Mouse (Mus musculus) kidney, adult 18-20 months (tissue): ENCODE measurements at regions not wholly inside any gene's neighbourhood (a gene's known extent, or its start where the extent isn't known, plus 50 kb on each side); places are given as distances from the start of the nearest gene placed in this dataset.

ENCODE experiments used
- DNase-seq: peaks from one replicate; pipeline ENCODE4 v3.0.0; 2021

DNA sequence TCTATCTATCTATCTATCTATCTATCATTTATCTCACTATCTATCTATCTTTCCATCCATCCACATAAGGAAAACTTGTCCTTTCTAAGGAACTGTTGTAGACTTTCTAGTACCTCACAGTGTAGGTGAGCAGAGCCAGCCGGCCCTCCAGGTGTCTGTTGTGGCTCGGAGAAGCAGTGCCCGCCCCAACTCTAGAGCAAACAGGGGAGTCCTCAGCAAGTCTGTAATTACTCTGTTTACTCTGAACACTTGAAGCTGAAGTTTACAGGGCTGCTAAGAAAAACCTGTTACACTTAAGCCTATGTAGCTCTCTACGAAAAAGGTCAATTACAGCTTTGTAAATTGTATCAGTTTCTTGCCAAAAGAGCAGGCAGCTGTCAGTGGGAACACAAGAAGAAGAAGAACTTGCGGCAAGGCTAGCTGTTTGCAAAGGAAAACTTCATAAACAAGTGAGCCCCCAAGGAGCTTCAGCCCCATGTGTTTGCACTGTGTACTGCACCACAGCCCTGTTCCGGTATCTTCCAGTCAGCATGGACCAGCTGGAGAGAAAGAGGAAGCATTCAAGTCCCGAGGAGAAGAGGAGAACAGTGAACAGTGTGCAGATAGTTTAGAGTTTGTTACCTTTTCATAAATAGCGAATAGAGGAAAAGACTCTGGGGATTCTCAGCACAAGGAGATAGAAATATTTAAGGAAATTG lies 122.2 kb upstream of the Marcks start:
- no peak for DNase-seq

DNA sequence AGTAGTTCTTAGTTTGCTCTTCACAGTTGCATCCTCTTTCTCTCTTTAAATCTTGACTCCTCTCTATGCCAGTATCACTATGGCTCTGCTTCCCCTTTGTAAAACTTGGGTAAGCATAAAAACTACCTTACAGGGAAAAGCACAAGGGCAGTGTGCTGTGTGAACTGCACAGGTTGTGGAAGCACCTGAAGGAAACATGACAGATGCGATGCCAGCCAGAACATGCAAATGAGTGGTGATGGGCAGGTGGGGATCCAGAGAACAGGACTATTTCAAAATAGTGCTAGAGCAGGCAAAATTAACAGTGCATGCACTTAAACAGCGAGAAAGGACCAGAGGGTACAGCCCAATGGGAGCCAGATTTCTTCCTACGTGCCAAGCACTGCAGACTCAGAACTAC lies 120.5 kb upstream of the Marcks start:
- DNase-seq, result no peak

GRCm38 (mm10) chr10:37257544-37257943 lies 118.8 kb upstream of the Marcks start:
- DNase-seq, result no peak

DNA sequence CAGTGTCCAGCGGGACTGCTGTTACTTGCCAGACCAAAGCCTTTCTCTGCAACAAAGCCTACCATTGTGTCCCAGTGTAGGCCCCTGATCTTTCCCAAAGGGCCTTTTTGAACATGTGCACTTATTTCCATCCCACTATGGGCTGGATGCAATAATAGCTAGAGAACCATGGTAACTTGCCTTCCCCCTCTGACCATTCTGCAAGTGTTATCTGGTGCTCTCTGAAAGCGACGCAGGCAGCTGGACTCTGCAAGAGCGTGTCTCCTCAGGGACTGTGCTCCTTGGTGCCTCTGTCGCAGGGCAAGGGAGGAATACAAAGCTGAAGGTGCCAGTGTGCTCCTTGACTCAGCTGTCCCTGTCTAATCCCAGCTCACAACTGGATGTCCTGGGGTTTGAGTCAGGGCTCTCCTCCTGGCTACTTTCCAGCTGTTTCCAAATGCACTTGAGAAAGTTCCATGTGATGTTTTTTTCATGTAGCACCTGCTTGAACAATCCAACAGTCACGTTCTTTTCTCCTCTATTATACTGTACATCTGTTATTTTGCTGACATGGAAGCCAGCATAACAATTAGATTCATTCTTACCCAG lies 112.3 kb upstream of the Marcks start:
- no peak for DNase-seq

GRCm38 (mm10) chr10:37250157-37250556 lies 111.4 kb upstream of the Marcks start:
- no peak for DNase-seq

DNA sequence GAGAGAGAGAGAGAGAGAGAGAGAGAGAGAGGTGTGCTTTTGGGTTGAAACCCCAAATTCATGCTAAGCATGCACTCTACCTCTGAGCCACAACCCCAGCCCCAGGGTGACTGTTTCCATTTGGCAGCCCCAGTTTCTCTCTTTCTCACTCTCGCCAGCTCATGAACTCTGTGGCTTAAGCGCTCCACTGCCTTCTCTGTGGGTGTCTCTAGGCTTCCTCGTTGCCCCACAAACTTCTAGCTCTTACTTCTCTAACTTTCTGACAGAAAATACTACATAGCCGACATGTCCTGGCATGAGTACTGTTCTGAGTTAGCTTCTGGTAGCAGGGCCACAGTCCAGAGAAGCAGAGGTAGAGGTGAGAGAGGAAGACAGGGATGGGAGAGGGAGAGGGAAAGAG lies 110.8 kb upstream of the Marcks start:
- DNase-seq, result no peak

- no peak for DNase-seq
These were observed 108.4 kb upstream of the Marcks start for GRCm38 (mm10) chr10:37247121-37247520.

DNA sequence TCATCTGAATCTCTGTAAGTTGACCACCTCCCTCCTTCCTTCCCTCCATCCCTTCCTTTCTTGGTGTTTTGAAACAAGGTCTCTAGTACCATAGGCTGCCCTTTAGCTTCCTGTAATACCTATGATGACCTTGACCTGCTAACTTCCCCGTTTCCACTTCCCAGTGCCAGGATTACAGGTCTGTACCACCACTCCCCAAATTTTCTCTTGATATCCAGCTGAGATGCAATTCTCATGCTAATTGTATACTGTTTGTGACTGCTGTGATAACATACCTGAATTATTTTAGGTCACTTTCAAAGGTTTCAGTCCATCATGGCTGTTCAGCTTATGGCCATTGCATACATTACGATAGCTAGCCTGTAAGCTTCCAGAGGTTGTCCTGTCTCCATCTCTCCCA lies 104.4 kb upstream of the Marcks start:
- DNase-seq, result no peak

GRCm38 (mm10) chr10:37241821-37242263 lies 103.1 kb upstream of the Marcks start:
- no peak for DNase-seq

DNA sequence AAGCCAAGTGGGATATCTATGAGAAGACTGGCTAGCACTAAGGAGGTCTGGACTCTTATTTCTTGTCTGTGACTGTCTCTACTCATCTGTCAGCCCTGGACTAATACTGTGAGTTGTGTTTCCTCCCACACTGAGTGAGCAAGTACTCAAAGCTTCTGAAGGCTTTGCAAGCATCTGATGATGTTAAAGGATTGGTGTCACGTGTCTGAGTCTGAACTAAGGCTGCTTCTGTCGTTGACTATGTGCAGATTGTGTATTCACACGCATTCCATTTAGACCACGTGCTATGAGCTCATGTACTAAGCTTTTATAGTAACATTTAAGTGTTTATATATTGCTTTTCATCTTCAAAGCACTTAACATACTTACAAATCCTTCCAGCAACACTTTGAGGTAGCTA lies 101.9 kb upstream of the Marcks start:
- no peak for DNase-seq

DNA sequence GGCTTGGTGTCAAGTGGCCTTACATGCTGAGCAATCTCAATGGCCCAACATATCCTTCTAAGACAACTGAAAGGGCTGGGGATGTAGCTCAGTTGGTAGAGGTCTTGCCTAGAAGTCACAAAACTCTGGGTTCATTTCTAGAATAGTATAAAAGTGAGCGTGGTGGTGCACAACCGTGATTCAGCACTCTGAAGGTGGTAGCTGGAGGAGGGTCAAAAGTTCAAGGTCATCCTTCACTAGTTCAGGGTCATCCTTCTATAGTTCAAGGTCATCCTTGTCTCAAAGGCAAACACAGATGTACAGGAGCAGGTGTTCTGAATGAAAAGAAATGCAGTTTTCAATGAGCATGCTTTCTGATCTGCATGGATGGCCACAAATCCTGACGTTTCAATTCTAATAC lies 101.5 kb upstream of the Marcks start:
- no peak for DNase-seq

GRCm38 (mm10) chr10:37236001-37236822 lies 97.5 kb upstream of the Marcks start:
- DNase-seq, result no peak

DNA sequence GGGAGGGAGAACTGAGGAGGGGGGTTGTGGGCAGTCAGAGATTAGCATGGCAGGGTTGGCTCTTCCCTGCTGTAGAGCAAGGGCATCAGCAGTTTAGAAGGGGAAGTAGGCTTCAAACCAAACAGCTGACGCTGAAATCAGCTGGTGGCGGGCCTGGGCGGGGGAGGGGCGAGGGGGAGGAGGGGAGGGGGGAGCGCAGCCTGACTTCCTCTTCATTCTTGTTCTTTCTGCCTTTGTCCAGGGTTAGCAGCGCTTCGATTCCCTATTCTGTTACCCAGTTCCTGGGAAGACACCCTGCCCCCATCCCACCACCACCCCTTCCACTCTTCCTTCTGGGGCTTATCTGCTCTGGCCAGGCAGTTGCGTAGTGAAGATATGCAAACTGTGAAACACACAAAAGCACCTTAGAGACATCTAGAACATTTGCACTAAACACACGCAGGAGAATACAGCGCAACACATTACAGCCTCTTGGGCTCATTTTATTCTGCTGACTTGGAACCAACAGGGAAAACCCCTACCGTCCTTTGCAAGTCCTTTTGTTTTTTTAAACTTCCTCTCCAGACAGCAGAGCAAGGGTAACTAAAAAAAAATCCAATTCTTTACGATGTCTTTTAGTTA lies 93.3 kb upstream of the Marcks start:
- peak; percentile 23 for DNase-seq

GRCm38 (mm10) chr10:37231159-37231558 lies 92.4 kb upstream of the Marcks start:
- no peak for DNase-seq

DNA sequence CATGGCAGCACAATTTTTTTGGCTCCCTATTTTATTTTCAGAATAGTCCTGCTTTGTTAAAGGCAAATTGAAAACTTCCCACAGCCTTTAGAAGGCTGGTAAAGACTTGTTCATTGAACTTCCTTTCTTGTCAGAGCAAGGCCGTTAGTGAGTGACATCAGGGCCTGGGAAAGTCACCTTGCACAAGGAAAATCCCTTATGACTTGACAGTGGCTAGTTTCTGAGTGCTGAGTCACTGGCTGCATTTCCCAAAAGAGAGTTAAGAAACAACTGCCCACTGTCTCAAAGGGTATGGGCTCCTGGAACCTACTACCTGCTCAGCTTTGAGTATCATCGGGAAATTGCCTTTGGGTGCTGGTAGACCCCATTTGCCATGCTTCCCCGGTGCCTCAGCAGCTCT lies 89.2 kb upstream of the Marcks start:
- no peak for DNase-seq

GRCm38 (mm10) chr10:37221730-37222129 lies 83.0 kb upstream of the Marcks start:
- no peak for DNase-seq

- DNase-seq, result no peak
These were observed 81.7 kb upstream of the Marcks start for GRCm38 (mm10) chr10:37220434-37220833.

- DNase-seq, result no peak
These were observed 81.2 kb upstream of the Marcks start for GRCm38 (mm10) chr10:37219936-37220335.

DNA sequence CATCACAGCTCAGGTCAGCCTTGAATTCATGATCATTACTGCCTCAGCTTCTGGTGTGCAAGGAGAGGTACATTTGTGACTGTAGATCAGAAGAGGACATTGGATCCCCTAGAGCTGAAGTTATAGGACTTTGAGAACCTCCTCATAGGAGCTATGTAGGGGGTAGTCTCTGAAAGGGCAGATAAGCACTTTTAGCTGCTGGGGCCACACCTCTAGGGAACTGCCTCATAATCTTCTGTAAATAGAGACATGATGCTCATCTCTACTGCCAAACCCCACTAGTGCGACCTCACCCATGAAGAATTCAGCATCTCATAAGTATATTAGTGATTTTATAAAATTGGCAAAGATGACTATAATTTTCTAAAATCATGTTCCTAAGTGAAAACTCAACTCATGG lies 80.7 kb upstream of the Marcks start:
- DNase-seq, result no peak

DNA sequence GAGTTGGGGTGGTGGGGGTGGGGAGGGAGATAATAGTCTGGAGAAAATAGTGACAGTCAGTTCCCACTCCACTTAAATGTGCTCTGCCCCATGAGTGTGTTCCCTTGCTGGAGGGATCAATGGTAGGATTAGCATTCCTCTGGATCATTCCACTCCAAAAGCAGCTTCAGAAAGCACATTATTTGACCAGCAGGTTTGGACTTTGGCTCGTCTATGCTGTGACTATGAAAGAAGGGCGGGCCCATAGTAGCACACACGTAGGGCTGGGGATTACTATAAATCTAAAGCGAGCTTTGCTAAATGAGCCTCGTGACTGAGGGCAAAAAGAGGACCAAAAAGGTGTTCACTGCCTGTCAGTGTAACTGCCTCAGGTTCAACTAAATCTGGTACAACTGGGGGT lies 75.9 kb upstream of the Marcks start:
- no peak for DNase-seq

DNA sequence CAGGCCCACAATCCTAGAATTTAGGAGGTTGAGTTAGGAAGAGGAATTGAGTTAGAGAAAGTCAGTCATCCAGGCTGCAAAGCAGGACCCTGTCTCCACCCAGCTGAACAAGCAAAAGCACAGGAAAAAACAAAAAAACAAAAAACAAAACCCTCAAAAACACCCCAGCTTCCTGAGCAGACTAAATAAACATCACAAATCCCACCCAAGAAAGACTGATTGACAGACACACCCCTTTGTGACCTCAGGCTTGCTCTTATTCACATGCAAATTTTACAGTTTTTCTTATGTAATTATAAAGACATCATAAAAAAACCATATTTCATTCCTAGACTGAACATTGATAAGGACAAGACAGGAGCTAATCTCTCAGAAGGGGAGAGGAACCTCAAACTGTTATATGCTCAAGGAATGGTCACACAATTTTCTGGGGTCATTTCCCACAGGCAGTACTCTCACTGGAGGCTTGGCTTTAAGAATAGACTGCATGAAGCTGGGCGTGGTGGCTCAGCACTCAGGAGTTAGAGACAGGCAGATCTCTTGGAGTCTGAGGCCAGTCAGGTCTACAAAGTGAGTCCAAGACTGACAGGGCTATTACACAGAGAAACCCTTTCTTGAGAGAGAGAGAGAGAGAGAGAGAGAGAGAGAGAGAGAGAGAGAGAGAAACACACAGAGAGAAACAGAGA lies 73.8 kb upstream of the Marcks start:
- DNase-seq, result no peak

DNA sequence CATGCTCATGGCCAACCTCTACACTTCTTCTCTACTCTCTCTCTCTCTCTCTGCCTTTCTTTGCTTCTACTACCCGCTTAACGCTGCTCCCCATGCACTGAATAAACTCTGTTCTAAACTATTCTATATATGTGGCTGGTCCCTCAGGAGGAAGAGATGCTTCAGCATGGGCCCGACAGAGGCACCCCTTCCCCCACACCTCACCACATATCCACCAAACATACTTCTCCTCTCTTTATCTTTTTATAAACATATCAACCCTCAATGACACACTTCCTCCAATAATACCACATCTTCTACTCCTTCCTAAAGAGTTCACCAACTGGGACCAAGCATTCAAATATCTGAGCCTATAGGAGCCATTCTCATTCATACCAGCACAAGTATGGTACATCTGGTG lies 72.6 kb upstream of the Marcks start:
- DNase-seq, result no peak

GRCm38 (mm10) chr10:37210223-37210622 lies 71.5 kb upstream of the Marcks start:
- DNase-seq, result no peak
